Mouse (Mus musculus) G1E-ER4 (cell line): ENCODE measurements around the gene Jak2. TPM values are rescaled to one million over a fixed set of nuclear protein-coding genes. Genes with fewer than 3 reads are reported as not detected.

Experiments used
- GATA1 ChIP-seq: IDR thresholded peaks from one replicate; pipeline ENCODE4 v1.8.0; 2012; ENCODE audit warnings: low read length, inconsistent platforms
- polyA plus RNA-seq: library from polyadenylated mRNA; stranded (reverse); fragments of >175 nt; gene quantifications from 2 replicates; pipeline ENCODE4 v1.2.3, GENCODE M21; 2012

The Jak2 gene
- polyA plus RNA-seq, 1 experiment: 10.3 TPM

DNA sequence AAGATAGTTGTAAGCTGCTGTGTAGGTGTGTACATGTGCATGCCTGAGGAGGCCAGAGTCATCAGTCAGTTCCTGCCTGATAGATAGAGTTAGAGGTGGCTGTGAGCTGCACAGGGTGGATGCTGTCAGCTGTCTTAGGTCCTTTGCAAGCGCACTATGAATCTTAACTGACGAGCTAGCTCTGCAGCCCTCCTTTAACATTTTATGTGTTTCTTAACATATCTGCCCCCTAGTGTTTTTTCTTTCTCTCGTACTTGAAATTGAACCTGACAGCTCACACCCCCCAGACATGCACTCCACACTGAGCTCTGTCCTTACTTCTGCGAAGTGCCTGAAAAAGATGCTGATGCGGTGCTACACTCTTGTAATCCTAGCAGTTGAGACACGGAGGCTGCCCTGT lies 18.6 kb downstream of the Jak2 start:
- TF ChIP-seq GATA1: no peak

DNA sequence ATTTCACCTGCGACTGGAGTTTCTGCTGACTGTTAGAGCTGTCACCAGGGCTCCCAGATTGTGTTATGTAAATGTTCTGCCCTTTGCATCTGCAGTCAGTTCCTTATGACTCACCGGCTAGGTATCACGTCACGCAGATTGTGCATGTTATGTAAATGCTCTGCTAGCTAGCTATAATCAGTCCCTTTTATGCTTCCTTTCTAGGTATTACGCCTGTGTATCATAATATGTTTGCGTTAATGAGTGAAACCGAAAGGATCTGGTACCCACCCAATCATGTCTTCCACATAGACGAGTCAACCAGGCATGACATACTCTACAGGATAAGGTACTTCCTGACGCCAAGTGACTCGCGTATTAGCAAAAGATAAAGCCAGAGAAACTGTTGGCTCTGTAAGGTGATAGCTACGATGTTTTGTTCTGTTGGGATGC lies 19.5 kb downstream of the Jak2 start:
- TF ChIP-seq GATA1: no peak

DNA sequence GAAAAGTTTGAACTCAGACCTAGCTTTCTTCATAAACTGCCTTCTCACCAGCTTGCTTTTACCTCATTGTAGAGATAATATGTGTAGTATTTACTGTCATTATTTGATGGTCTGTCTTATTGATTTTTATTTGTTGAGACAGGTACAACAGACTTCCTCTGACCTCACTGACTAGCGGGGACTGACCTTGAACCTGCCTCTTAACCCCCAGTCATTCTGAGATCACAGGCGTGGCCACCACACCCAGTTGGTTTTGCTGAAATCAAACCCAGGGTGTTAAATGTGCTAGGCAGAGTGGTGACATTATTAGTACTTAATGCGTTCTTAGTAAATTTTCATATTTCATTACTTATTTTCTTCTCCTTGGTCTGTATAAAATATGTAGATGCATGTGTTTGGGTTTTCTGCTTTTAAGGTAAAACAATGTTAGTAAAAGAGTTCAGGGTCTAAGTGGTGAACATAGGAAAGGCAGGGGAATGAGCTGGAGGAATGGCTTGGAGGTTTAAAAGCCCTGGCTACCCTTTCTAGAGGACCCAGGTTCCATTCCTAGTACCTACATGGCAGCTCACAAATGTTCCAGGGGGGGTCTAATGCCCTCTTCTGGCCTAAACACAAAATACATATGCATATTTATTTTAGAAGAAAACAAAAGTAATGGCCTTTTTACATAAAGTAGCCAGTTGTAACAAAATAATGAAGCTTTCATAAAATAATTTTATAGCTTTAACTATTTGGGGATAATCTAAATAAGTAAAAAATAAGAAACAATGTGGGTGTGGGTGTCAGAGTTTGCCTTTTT lies 20.6 kb downstream of the Jak2 start:
- no peak for TF ChIP-seq GATA1

- TF ChIP-seq GATA1: no peak
These were observed 24.8 kb downstream of the Jak2 start for GRCm38 (mm10) chr19:29276414-29276813.

DNA sequence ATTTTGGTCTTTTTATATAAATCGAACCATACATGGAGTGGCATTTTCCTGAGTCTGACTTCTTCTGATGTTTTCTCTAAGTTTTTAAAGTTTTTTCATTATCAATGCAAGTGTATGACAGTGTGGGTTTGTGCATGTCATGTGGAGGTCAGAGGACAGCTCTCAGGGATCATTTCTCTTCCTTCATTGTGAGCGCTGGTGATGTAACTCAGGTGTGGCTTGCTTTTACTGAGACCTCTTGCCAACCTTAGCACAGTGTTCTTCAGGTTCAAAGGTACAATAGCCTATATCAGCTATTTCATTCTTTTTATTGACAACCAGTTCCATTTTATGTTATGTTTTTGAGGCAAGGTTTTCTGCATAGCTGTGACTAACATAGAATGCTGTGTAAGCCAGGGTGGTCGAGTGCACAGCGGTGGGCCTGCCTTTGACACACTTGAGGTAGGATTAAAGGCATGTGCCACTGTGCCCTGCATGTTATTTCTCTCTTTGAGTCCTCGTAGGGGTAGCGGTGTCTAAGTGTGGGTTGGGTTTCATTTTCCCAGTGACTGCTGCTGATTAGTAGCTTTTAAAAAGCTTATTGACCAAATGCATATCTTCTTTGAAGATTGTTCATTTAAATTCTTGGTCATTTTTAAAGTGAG lies 27.4 kb downstream of the Jak2 start:
- no peak for TF ChIP-seq GATA1

DNA sequence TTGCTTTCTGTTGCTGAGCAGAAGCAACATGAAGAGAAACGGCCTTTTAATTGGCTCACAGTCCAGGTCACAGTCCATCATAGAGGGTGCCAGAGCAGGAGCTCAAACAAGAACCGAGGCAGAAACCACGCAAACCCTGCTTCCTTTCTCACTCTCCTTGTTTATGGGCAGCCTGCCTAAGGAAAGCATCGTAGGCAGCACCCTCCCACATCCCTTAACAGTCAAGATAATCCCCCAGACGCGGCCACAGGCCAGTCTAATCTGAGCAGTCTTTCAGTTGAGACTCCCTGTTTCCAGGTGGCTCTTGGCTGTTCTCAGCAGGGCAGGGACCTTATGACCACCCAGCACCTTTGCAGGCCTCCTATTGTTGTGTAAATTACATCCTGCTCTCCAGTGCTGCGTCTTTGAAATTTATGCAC lies 33.8 kb downstream of the Jak2 start:
- TF ChIP-seq GATA1: no peak

GRCm38 (mm10) chr19:29287863-29288262 lies 36.2 kb downstream of the Jak2 start:
- TF ChIP-seq GATA1: no peak

- no peak for TF ChIP-seq GATA1
These were observed 39.9 kb downstream of the Jak2 start for GRCm38 (mm10) chr19:29291532-29291931.

DNA sequence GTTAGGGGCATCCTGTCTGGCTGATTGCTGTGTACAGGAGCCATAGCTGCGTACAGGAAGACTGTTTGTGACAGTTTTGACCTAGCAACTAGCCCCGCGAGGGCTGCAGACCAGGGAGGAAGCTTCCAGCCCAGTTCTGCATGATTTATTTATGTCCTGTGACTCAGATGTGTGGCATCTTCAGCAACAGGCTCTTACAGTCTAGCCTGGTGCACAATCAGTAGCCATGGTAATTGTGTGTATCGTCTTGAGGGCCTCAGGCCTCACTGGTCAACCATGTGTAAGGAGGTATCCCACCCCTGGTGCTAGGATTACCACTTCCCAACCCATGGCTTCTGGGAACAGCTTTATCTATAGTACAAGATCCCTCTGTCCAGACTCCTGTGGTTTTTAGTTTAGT lies 40.9 kb downstream of the Jak2 start:
- TF ChIP-seq GATA1: no peak

- no peak for TF ChIP-seq GATA1
These were observed 43.1 kb downstream of the Jak2 start for GRCm38 (mm10) chr19:29294756-29295155.

DNA sequence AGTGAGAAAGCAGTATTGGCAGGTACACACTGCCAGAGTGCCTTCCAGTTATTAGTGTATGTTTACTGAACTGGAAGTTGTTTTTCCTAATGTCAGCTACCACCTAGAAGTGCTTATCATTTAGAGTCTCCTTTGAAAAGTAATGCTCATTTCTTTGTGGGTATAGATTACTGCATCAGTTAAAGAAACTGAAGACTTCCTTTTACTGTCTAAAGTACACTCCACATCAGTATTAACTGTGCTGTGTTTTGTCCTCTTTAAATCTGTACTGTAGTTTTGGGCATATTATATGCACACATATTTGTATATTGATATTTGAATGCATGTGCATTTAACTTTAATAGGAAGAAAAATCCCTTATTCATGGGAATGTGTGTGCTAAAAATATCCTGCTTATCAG lies 44.5 kb downstream of the Jak2 start:
- TF ChIP-seq GATA1: no peak

- TF ChIP-seq GATA1: no peak
These were observed 45.7 kb downstream of the Jak2 start for GRCm38 (mm10) chr19:29297366-29297765.

GRCm38 (mm10) chr19:29300919-29301318 lies 49.3 kb downstream of the Jak2 start:
- no peak for TF ChIP-seq GATA1

DNA sequence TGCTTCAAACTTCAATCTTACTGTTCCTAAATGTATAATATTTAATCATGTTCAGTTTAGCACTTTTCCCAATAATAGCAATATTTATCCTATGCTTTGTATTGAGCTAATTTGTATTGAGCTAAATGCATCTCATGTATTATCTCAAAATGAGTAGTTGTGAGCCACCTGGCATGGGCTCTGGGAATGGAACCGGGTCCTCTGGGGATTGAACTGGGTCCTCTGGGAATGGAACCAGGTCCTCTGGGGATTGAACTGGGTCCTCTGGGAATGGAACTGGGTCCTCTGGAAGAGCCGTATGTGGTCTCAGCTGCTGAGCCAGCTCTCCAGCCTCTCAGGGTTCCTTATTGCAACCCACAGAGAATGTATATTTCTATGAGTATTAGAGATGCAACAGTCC lies 50.5 kb downstream of the Jak2 start:
- no peak for TF ChIP-seq GATA1

DNA sequence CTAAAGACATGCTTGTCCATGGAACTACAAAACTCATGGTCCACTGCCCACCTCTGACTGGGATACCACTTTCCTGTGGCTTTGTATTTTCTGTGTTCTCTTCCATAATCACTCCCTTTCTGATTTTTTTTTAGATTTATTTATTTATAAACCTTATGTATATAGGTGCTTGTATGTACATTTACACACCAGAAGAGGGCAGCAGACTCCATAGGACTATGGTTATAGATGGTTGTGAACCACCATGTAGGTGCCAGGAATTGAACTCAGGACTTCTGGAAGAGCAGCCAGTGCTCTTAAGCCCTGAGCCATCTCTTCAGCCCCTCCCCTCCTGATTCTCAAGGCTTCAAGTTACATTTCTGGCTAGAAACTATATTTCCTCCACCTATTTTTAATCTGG lies 57.2 kb downstream of the Jak2 start:
- no peak for TF ChIP-seq GATA1

DNA sequence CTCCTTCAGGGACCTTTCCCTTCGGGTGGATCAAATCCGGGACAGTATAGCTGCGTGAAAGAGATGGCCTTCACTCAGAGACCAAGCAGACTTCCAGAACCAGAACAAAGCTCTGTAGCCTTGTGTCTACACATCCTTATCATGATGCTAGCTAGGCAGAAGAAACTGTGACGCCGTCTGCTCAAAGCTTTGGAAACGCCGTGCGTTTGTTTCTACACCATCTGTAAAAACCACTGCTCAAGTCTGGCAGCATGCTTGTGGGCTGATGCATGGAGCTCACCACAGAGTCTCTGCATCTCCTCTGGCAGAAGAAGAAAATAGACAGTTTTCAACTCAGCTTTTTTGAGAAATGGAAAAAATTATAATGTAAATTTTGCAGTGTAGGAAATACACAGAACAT lies 60.2 kb downstream of the Jak2 start:
- no peak for TF ChIP-seq GATA1

DNA sequence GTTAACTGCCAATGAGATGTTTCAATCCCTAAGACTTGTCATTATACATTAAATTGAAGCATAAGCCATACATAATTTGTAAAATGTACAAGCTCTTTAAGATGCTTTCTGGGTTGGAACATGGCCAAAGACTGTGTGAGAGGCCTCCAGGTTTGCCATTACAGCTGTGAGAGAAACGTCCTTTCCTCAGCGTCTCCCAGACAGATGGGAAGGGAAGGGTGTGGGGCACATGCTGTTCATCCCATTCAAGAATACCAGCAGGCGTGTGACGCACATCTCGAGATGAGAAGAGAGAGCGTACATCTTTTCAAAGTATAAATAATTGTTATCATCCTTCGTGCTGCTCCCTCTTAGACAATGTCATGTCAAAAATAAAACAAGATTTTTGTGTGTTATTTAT lies 61.0 kb downstream of the Jak2 start:
- TF ChIP-seq GATA1: no peak
